Mouse (Mus musculus) liver, adult 2 months (tissue): Measurements from ENCODE around the gene Ccdc162. TPM values are rescaled to one million over a fixed set of nuclear protein-coding genes. Genes with fewer than 3 reads are reported as not detected.

Source experiments
- DNase-seq: peaks from one replicate; pipeline ENCODE4 v3.0.0-alpha.2; 2011; ENCODE audit warnings: low read depth, low spot score; ENCODE audit errors: extremely low read depth
- H3K27ac ChIP-seq: fragments of 200-500 bp; replicated peaks from 2 replicates; pipeline ENCODE4 v1.5.1; 2012; ENCODE audit warnings: low read depth, mild to moderate bottlenecking, control low read depth, inconsistent platforms, low read length; ENCODE audit not compliant: insufficient read depth
- H3K27me3 ChIP-seq: fragments of 200-500 bp; 2 replicates; pipeline ENCODE4 v1.6.1; 2012; ENCODE audit warnings: mild to moderate bottlenecking, moderate library complexity, low read length, inconsistent platforms; ENCODE audit not compliant: control insufficient read depth, insufficient read depth
- H3K36me3 ChIP-seq: fragments of 200-500 bp; 2 replicates; pipeline ENCODE4 v1.6.1; 2012; ENCODE audit warnings: low read length, inconsistent platforms; ENCODE audit not compliant: control insufficient read depth, insufficient read depth
- H3K4me1 ChIP-seq: fragments of 200-500 bp; 2 replicates; pipeline ENCODE4 v1.6.1; 2011; ENCODE audit warnings: low read length; ENCODE audit not compliant: control insufficient read depth, insufficient read depth
- H3K4me3 ChIP-seq: fragments of 200-500 bp; 2 replicates; pipeline ENCODE4 v1.5.1; 2011; ENCODE audit warnings: low read depth, mild to moderate bottlenecking, control low read depth, low read length, moderate library complexity; ENCODE audit not compliant: insufficient read depth
- H3K79me2 ChIP-seq: fragments of 200-500 bp; 2 replicates; pipeline ENCODE4 v1.6.1; 2012; ENCODE audit warnings: inconsistent platforms, mild to moderate bottlenecking, low read length, moderate library complexity; ENCODE audit not compliant: control insufficient read depth, insufficient read depth
- H3K9ac ChIP-seq: fragments of 200-500 bp; 2 replicates; pipeline ENCODE4 v1.6.1; 2012; ENCODE audit warnings: low read depth, mild to moderate bottlenecking, control low read depth, inconsistent platforms, low read length
- CTCF ChIP-seq: fragments of 200-500 bp; IDR thresholded peaks from 2 replicates; pipeline ENCODE4 v1.5.1; 2011; ENCODE audit warnings: low read depth, low read length, control low read depth
- POLR2A ChIP-seq: fragments of 200-500 bp; IDR thresholded peaks from 2 replicates; pipeline ENCODE4 v1.6.1; 2011; ENCODE audit warnings: low read length, control low read depth; ENCODE audit not compliant: insufficient read depth; ENCODE audit errors: extremely low read depth
- whole genome bisulfite sequencing: fragments of 180-500 bp; shearing (Covaris S2); methylation state at CpG from one replicate; pipeline ENCODE4 v1.1.7; 2018; 5-methylcytosine and 5-hydroxymethylcytosine counted together
- polyA plus RNA-seq: library from polyadenylated mRNA; depleted of rRNA; stranded (reverse); fragments of >200 nt; gene quantifications from 2 replicates; pipeline ENCODE4 v1.2.3, GENCODE M21; 2012
- total RNA-seq: library from RNA; depleted of rRNA; stranded (reverse); fragments of >200 nt; gene quantifications from 2 replicates; pipeline ENCODE4 v1.2.3, GENCODE M21; 2014

Ccdc162 gene
- total and polyA plus RNA-seq, 2 experiments, result 6.0 to 10.3 TPM

- peak; percentile 28 for DNase-seq
- H3K79me2 ChIP-seq, result no peaks in the 10 kb centered on the region
- H3K9ac ChIP-seq, result no peak overlapping the region
- no peak overlapping the region for H3K4me3 ChIP-seq
- no peak overlapping the region for H3K27ac ChIP-seq
- H3K4me1 ChIP-seq, result peaks cover 21% of the 10 kb centered on the region
- H3K36me3 ChIP-seq, result no peaks in the 10 kb centered on the region
- WGBS, result 18% methylated on average over 1 of the region's 1 CpGs
- no peaks in the 10 kb centered on the region for H3K27me3 ChIP-seq
- TF ChIP-seq CTCF, result no peak
- TF ChIP-seq POLR2A, result no peak
Measured at GRCm38 (mm10) chr10:41578541-41578940, 137.9 kb downstream of the Ccdc162 start.

- Histone ChIP-seq H3K36me3 (no peaks in the 10 kb centered on the region), H3K27me3 (no peaks in the 10 kb centered on the region), H3K79me2 (no peaks in the 10 kb centered on the region), H3K4me1 (peaks cover 21% of the 10 kb centered on the region), H3K27ac (peak overlapping the region; percentile 63), H3K9ac (no peak overlapping the region), H3K4me3 (no peak overlapping the region)
- DNase-seq, result peak; percentile 59
- 47% methylated on average over 7 of the region's 7 CpGs for WGBS
- TF ChIP-seq CTCF (no peak), POLR2A (no peak)
Measured at GRCm38 (mm10) chr10:41576328-41576833, 140.1 kb downstream of the Ccdc162 start.

GRCm38 (mm10) chr10:41575451-41576327 is 140.7 kb downstream of the Ccdc162 start:
- Histone ChIP-seq H3K9ac (no peak overlapping the region), H3K79me2 (no peaks in the 10 kb centered on the region), H3K27me3 (no peaks in the 10 kb centered on the region), H3K36me3 (no peaks in the 10 kb centered on the region), H3K4me3 (no peak overlapping the region), H3K27ac (peak overlapping the region; percentile 63), H3K4me1 (peaks cover 21% of the 10 kb centered on the region)
- WGBS, result 32% methylated on average over 8 of the region's 8 CpGs
- DNase-seq, result peak; percentile 69
- no peak for TF ChIP-seq CTCF
- TF ChIP-seq POLR2A, result no peak

GRCm38 (mm10) chr10:41573190-41573589 is 143.2 kb downstream of the Ccdc162 start:
- H3K4me3 ChIP-seq, result no peak overlapping the region
- peak; percentile 39 for DNase-seq
- no peak overlapping the region for H3K27ac ChIP-seq
- TF ChIP-seq POLR2A (no peak), CTCF (no peak)
- no peaks in the 10 kb centered on the region for H3K27me3 ChIP-seq
- no peaks in the 10 kb centered on the region for H3K36me3 ChIP-seq
- H3K4me1 ChIP-seq, result peaks cover 24% of the 10 kb centered on the region
- 72% methylated on average over 6 of the region's 6 CpGs for WGBS
- H3K79me2 ChIP-seq, result no peaks in the 10 kb centered on the region
- no peak overlapping the region for H3K9ac ChIP-seq

GRCm38 (mm10) chr10:41572274-41572673 is 144.2 kb downstream of the Ccdc162 start:
- DNase-seq, result no peak
- H3K79me2 ChIP-seq, result no peaks in the 10 kb centered on the region
- H3K27me3 ChIP-seq, result no peaks in the 10 kb centered on the region
- no peak overlapping the region for H3K27ac ChIP-seq
- TF ChIP-seq POLR2A (no peak), CTCF (no peak)
- H3K36me3 ChIP-seq, result no peaks in the 10 kb centered on the region
- no peak overlapping the region for H3K4me3 ChIP-seq
- no peak overlapping the region for H3K9ac ChIP-seq
- H3K4me1 ChIP-seq, result peaks cover 26% of the 10 kb centered on the region
- 89% methylated on average over 4 of the region's 4 CpGs for WGBS

GRCm38 (mm10) chr10:41571065-41571464 is 145.4 kb downstream of the Ccdc162 start:
- Histone ChIP-seq H3K36me3 (no peaks in the 10 kb centered on the region), H3K27me3 (no peaks in the 10 kb centered on the region), H3K79me2 (no peaks in the 10 kb centered on the region), H3K4me1 (peaks cover 21% of the 10 kb centered on the region), H3K9ac (no peak overlapping the region), H3K4me3 (no peak overlapping the region), H3K27ac (no peak overlapping the region)
- TF ChIP-seq CTCF (no peak), POLR2A (no peak)
- DNase-seq, result peak; percentile 30
- 84% methylated on average over 4 of the region's 4 CpGs for WGBS
